Mouse (Mus musculus) ES-Bruce4 (cell line): Measurements from ENCODE around the gene Il10.

Experiments
- CTCF ChIP-seq: IDR thresholded peaks from one replicate; pipeline ENCODE4 v1.8.1; 2011; ENCODE audit warnings: low read depth, low read length
- EP300 ChIP-seq: IDR thresholded peaks from 2 replicates; pipeline ENCODE4 v1.6.1; 2011; ENCODE audit warnings: low read depth, low read length; ENCODE audit not compliant: insufficient read depth
- POLR2A ChIP-seq: IDR thresholded peaks from one replicate; pipeline ENCODE4 v1.8.1; 2011; ENCODE audit warnings: low read length; ENCODE audit not compliant: insufficient read depth

DNA sequence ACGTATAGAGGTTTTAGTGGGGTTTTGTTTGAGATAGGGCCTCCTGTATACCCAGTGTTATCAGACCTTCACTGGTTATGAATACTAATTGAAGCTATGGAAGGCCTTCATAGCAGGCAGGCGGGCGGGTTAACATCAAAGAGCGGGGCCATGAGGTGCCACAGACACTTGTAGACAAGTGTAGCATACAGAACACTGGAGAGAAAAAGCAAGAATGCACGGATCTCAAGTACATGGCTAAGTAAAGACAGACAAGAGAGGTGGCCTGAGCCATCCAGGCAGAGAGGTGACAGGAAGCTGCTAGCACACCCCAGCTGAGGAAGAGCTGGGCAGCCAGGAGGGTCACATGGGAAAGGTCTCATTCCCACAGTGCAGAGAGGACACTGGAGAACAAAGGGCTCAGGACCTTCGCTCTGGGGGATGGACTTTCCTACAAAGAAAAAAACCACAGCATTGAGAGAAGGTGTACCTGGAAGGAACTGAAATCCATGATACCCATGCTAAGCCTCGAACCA lies 42.2 kb downstream of the Il10 start:
- no peak for TF ChIP-seq POLR2A
- no peak for TF ChIP-seq CTCF
- TF ChIP-seq EP300 = no peak
